Mouse (Mus musculus) midbrain, embryonic 11.5 days (tissue): Measurements from ENCODE around the gene Kbtbd2. TPM values are rescaled to one million over a fixed set of nuclear protein-coding genes. Genes with fewer than 3 reads are reported as not detected.

Experiments
- ATAC-seq: fragments of 200-750 bp; cut with Nextera tagmentation; 2 replicates; pipeline ENCODE4 v1.8.0; 2017; ENCODE audit warnings: moderate TSS enrichment, moderate library complexity; ENCODE audit not compliant: low FRiP score
- DNase-seq: peaks from one replicate; pipeline ENCODE4 v3.0.0; 2015; ENCODE audit warnings: low spot score; ENCODE audit errors: missing footprints
- H3K27ac ChIP-seq: fragments of 300-500 bp; sonication (generic); 2 replicates; pipeline ENCODE4 v1.5.1; 2014; ENCODE audit warnings: low read depth, low read length
- H3K27me3 ChIP-seq: fragments of 300-500 bp; sonication (generic); 2 replicates; pipeline ENCODE4 v1.6.1; 2014; ENCODE audit warnings: mild to moderate bottlenecking, low read length, moderate library complexity, mixed read lengths; ENCODE audit not compliant: control insufficient read depth, insufficient read depth
- H3K36me3 ChIP-seq: fragments of 300-500 bp; sonication (generic); 2 replicates; pipeline ENCODE4 v1.6.1; 2014; ENCODE audit warnings: mild to moderate bottlenecking, low read length, moderate library complexity, mixed read lengths; ENCODE audit not compliant: control insufficient read depth, insufficient read depth
- H3K4me1 ChIP-seq: fragments of 300-500 bp; sonication (generic); 2 replicates; pipeline ENCODE4 v1.6.1; 2014; ENCODE audit warnings: low read length; ENCODE audit not compliant: control insufficient read depth, insufficient read depth
- H3K4me2 ChIP-seq: fragments of 300-500 bp; sonication (generic); 2 replicates; pipeline ENCODE4 v1.6.1; 2014; ENCODE audit warnings: mild to moderate bottlenecking, moderate library complexity
- H3K4me3 ChIP-seq: fragments of 300-500 bp; sonication (generic); 2 replicates; pipeline ENCODE4 v1.5.1; 2014; ENCODE audit warnings: low read depth, low read length
- H3K9ac ChIP-seq: fragments of 300-500 bp; sonication (generic); 2 replicates; pipeline ENCODE4 v1.6.1; 2014; ENCODE audit warnings: low read length
- H3K9me3 ChIP-seq: fragments of 300-500 bp; sonication (generic); 2 replicates; pipeline ENCODE4 v1.6.1; 2016; ENCODE audit warnings: low read length; ENCODE audit not compliant: control insufficient read depth
- WGBS: fragments of 180-500 bp; shearing (Covaris S2); extraction: QIAGEN DNeasy Blood & Tissue Kit; methylation state at CpG from one replicate; pipeline ENCODE4 v1.1.7; 2014; 5-methylcytosine and 5-hydroxymethylcytosine counted together
- polyA plus RNA-seq: library from polyadenylated mRNA; unstranded; fragments of >200 nt; fragmentation: Nextera tagmentation; extraction: Ambion mirVana; gene quantifications from 2 replicates; pipeline ENCODE4 v1.2.1, GENCODE M21; 2014

Gene Kbtbd2
- polyA plus RNA-seq, 1 experiment from 2014 or later, result 29.6 TPM

DNA sequence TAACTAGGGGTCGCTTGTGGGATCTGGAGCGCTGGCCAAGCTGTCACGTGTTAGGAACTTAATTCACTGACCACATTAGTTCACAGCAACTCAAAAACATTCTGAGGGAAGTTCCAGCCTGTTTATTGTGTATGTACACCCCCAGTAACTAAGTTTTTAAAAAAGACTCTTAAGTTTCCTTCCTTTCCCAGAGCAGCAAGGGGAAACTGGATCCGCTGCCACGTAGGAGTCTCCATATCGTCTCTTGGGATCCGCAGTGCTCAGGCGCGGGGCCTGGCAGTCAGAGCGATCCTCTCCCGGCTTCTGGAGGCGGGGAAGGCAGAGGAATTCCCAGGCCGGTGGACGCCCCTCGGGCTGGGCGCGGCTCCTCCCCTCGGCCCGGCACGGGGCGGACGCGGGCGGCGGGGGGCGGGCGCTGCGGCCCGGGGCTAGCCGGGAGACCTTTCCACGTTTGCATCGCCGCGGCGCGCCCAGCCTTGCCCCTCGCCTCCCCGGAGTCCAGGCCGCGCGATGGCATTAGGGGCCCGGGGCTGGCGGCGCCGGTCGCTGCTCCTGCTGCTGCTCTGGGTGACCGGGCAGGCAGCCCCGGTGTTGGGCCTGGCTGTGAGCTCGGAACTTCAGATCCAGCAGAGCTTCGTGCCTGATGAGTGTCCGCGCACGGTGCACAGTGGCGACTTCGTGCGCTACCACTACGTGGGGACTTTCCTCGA, 34.2 kb upstream of the Kbtbd2 start, which contains the start of gene Fkbp9:
TSS of gene Fkbp9 (plus strand) at position 363 of the 710 bp plus-strand sequence.
- H3K27ac ChIP-seq, result 0 out of 2 replicates have a peak within 1 kb of the TSS, but pooled peaks have one; percentile 14
- peak within 1 kb of the TSS; percentile 57 for H3K4me3 ChIP-seq
- under 1% methylated on average over 47 of the region's 58 CpGs for WGBS
- H3K27me3 ChIP-seq, result no peaks in the 10 kb centered on the region
- no peaks in the 10 kb centered on the region for H3K9me3 ChIP-seq
- 0 out of 2 replicates have a peak, but pooled peaks cover 2% of the 10 kb centered on the region for H3K4me1 ChIP-seq
- peak within 1 kb of the TSS; percentile 71 for H3K4me2 ChIP-seq
- DNase-seq, result peak; percentile 96
- H3K9ac ChIP-seq, result peak within 1 kb of the TSS; percentile 76
- no peaks in the 10 kb centered on the region for H3K36me3 ChIP-seq
- ATAC-seq, result peak; percentile 96

DNA sequence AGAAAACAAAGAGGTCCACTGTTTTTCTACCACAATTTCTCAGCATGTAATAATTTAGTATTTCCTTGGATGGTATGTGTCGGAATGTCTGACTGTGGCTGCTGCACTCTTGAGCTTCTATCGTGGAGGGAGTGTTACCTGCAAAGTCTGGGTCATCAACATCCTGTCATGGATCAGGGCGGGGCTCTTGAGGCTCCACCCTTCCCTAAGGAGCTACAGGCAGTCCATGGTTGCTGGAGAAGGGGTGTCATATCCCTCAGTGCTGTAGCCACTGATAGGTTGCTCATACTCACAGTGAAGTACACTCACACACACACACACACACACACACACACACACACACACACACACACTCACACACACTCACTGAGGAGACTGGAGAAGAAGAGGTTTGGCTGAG, 28.0 kb upstream of the Kbtbd2 start:
- Histone ChIP-seq H3K4me2 (no peak overlapping the region), H3K27me3 (no peaks in the 10 kb centered on the region), H3K4me1 (no peaks in the 10 kb centered on the region), H3K36me3 (no peaks in the 10 kb centered on the region), H3K4me3 (no peak overlapping the region), H3K9me3 (no peaks in the 10 kb centered on the region), H3K27ac (no peak overlapping the region), H3K9ac (no peak overlapping the region)
- WGBS, result 71% methylated on average over 3 of the region's 3 CpGs
- ATAC-seq (no peak), DNase-seq (no peak)

DNA sequence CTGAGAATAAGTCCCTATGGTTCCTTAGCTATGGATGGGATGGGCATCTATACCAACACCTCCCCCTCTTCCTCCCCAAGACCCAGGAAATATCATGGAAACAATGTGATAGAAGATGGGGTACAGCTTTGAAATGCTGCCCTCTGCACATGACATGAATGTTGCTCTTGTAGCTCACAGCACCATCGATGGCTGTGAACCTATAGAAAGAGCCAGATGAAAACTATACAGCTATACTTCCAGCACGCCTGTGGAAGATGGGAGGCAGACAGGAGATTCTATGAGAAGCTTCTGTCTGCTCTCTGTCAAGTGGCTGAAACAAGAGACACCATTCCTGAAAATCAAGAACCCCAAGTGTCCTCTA, 21.5 kb upstream of the Kbtbd2 start:
- 85% methylated on average over 2 of the region's 2 CpGs for WGBS
- no peak overlapping the region for H3K4me2 ChIP-seq
- H3K27ac ChIP-seq, result no peak overlapping the region
- no peak for DNase-seq
- no peak overlapping the region for H3K4me3 ChIP-seq
- H3K9ac ChIP-seq, result no peak overlapping the region
- ATAC-seq, result no peak
- no peaks in the 10 kb centered on the region for H3K9me3 ChIP-seq
- H3K4me1 ChIP-seq, result no peaks in the 10 kb centered on the region
- H3K27me3 ChIP-seq, result no peaks in the 10 kb centered on the region
- no peaks in the 10 kb centered on the region for H3K36me3 ChIP-seq

DNA sequence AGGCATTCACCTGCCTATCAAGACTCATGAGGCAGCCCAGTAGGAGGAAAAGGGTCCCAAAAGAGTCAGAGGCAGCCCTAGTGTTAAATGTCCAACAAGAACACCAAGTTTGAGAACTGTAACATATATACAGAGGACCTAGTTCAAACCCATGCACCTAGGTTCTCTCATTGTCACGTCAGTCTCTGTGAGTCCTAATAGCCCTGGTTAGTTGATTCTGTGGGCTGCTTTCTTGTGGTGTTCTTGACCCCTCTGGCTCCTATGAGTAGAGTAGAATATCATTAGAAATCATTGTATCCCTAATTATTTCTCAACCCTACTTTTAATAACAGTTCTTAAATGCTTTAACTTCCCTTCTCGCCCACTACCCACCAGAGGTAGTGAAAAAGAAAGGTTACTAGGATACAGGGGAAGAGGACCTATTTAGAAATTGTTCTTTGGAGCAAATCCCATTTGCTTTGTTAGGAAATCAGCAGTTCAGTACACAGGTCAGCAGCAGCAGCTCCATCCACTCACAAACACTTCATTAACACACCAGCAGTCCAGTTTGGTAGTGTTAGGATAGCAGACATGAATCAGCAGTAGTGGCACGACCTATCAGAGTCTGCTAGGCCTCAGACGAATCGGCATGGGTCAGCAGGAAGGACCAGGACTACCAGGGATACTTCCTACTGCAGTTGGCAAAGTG, 21.0 kb upstream of the Kbtbd2 start:
- no peaks in the 10 kb centered on the region for H3K9me3 ChIP-seq
- H3K4me2 ChIP-seq, result no peak overlapping the region
- no peak overlapping the region for H3K27ac ChIP-seq
- H3K4me3 ChIP-seq, result no peak overlapping the region
- H3K4me1 ChIP-seq, result no peaks in the 10 kb centered on the region
- no peaks in the 10 kb centered on the region for H3K27me3 ChIP-seq
- peak; percentile 21 for DNase-seq
- H3K9ac ChIP-seq, result no peak overlapping the region
- 75% methylated on average over 5 of the region's 5 CpGs for WGBS
- no peak for ATAC-seq
- no peaks in the 10 kb centered on the region for H3K36me3 ChIP-seq

DNA sequence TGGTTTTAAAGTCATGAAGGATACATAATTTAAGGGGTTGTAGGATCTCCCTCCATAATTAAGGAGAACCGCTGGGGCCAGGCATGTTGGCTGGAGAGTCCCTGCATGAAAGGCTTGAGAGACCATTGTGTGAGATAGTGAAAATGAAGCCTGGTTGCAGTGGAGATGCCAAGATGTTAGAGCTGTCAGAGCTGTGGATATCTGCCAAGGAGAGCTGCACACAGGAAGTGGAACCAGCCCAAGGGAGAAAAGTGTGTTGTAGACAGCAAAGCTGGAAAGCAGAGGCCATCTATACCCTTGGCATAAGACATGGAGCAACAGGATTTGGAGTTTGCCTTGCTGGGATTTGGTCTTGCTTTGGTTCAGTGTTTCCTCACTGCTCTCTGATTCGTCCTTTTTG, 15.7 kb upstream of the Kbtbd2 start:
- H3K4me2 ChIP-seq, result no peak overlapping the region
- H3K27ac ChIP-seq, result no peak overlapping the region
- no peak for DNase-seq
- no peak overlapping the region for H3K4me3 ChIP-seq
- H3K27me3 ChIP-seq, result no peaks in the 10 kb centered on the region
- no peak overlapping the region for H3K9ac ChIP-seq
- peaks cover 4% of the 10 kb centered on the region; the same call in 1 of the 2 replicates for H3K4me1 ChIP-seq
- WGBS, result 47% methylated on average over 2 of the region's 2 CpGs
- no peaks in the 10 kb centered on the region for H3K36me3 ChIP-seq
- H3K9me3 ChIP-seq, result no peaks in the 10 kb centered on the region
- no peak for ATAC-seq

DNA sequence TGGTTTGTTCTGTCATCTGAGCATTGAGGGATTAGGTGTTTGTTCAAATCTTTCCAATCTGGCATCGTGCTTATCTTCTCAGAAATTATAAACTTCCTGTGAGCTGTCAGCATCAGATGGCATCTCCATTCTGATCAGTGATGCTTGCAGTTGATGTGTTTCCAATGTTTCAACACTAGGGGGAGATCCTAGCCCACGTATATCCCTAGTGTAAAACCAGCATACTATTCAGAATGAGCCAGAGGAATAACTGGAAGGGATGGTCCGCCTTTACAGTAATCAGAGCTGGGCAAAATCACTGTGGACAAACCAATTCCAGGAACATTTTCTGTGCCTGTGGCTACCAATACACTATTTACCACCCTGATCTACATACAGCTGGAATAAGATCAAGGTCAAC, 11.0 kb upstream of the Kbtbd2 start:
- ATAC-seq (peak; percentile 88), DNase-seq (peak; percentile 85)
- Histone ChIP-seq H3K36me3 (no peaks in the 10 kb centered on the region), H3K4me3 (no peak overlapping the region), H3K9ac (no peak overlapping the region), H3K4me2 (no peak overlapping the region), H3K4me1 (peaks cover 4% of the 10 kb centered on the region; the same call in 1 of the 2 replicates), H3K27me3 (no peaks in the 10 kb centered on the region), H3K27ac (no peak overlapping the region), H3K9me3 (no peaks in the 10 kb centered on the region)
- 27% methylated on average over 3 of the region's 3 CpGs for WGBS

DNA sequence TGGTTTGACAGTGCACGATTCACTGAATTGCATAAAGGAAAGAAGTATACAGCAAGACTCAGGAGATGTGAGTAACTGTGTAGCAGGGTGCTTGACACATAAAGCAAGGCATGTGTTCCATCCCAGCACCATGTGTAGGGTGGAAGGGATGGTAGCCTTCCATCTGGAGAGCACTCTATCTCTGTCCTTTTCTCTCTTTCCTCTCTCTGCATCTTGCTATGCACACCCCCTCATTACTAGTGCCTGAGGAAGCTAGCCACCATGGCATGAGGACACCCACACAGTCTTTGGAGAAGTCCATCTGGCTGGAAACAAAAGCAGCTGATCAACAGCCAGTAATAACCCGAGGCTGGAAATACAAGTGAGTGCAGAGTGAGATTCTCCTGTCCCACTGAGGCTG, 8.6 kb upstream of the Kbtbd2 start:
- 77% methylated on average over 2 of the region's 2 CpGs for WGBS
- Histone ChIP-seq H3K4me1 (no peaks in the 10 kb centered on the region), H3K4me2 (no peak overlapping the region), H3K27ac (no peak overlapping the region), H3K4me3 (no peak overlapping the region), H3K9ac (no peak overlapping the region), H3K36me3 (no peaks in the 10 kb centered on the region), H3K9me3 (no peaks in the 10 kb centered on the region), H3K27me3 (no peaks in the 10 kb centered on the region)
- DNase-seq, result no peak
- no peak for ATAC-seq

DNA sequence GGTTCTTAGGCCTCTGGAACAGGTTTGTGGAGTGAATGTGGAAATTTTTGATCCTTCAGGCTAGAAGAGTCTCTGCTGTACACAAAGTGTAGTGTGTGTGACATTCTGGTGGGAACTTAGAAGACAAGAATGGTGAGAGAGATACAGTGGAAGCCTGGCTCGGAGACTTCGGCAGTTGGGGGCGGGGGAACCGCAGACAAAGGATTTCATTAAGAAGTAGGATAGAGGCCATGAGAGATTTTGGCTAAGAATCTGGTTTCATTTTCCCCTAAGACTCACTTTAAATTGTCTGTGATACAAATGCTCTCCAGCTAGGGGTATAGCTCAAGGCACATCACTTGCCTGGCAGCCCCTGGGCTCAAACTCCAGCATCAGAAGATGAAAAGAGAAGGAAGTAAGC, 7.4 kb upstream of the Kbtbd2 start:
- 85% methylated on average over 4 of the region's 4 CpGs for WGBS

DNA sequence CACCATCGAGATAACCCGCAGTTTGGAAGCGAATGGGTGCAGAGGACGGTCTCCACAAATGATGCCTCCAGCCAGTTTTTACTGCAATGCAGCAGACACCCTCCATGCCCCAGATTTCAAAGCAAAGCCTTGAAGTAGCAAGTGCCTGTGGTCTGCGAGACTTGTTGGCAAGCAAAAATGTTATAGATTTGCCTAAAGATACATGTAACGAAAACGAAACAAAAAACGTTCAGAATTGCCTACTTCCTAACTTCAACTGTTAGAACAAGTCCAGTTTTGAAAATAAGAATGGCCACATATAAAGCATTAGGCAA, 496 bp upstream of the Kbtbd2 start:
- ATAC-seq (no peak; the same call in 1 of the 2 replicates), DNase-seq (no peak)
- peak overlapping the region; percentile 94 for H3K9ac ChIP-seq
- no peaks in the 10 kb centered on the region for H3K36me3 ChIP-seq
- H3K27ac ChIP-seq, result peak overlapping the region; percentile 98
- WGBS, result 23% methylated on average over 8 of the region's 8 CpGs
- H3K27me3 ChIP-seq, result no peaks in the 10 kb centered on the region
- H3K9me3 ChIP-seq, result no peaks in the 10 kb centered on the region
- peak overlapping the region; percentile 78 for H3K4me2 ChIP-seq
- peak overlapping the region; percentile 82 for H3K4me3 ChIP-seq
- peaks cover 13% of the 10 kb centered on the region; the same call in 1 of the 2 replicates for H3K4me1 ChIP-seq

More for the DNA sequence above, 7.4 kb upstream of the Kbtbd2 start:
- Histone ChIP-seq H3K4me3 (no peak overlapping the region), H3K9ac (no peak overlapping the region), H3K36me3 (no peaks in the 10 kb centered on the region), H3K27me3 (no peaks in the 10 kb centered on the region), H3K4me2 (no peak overlapping the region), H3K27ac (no peak overlapping the region), H3K4me1 (no peaks in the 10 kb centered on the region), H3K9me3 (no peaks in the 10 kb centered on the region)
- no peak for ATAC-seq
- DNase-seq, result no peak
